Mouse (Mus musculus): ENCODE results near the gene Hs3st2. TPM values are rescaled to one million over a fixed set of nuclear protein-coding genes. Genes with fewer than 3 reads are reported as not detected.

Gene Hs3st2
- polyA plus RNA-seq, 1 experiment from 2014 or later: 0.87 TPM

- Histone ChIP-seq H3K27ac (ENCODE audit: low read length) (no peak overlapping the region), H3K27me3 (replicated peaks; ENCODE audit: control insufficient read depth, insufficient read depth, low read length) (no peaks in the 10 kb centered on the region), H3K9me3 (ENCODE audit: control insufficient read depth, low read length) (no peaks in the 10 kb centered on the region), H3K36me3 (ENCODE audit: control insufficient read depth, insufficient read depth, low read length) (no peaks in the 10 kb centered on the region), H3K9ac (ENCODE audit: low read depth, low read length) (no peak overlapping the region), H3K4me1 (ENCODE audit: control insufficient read depth, insufficient read depth, low read length) (no peaks in the 10 kb centered on the region), H3K4me3 (ENCODE audit: low read length) (no peak overlapping the region), H3K4me2 (ENCODE audit: low read depth, low read length) (no peak overlapping the region)
- no peak for ATAC-seq
- WGBS: 75% methylated on average over 4 of the region's 4 CpGs
Observed at GRCm38 (mm10) chr7:121480106-121480505, 88.4 kb downstream of the Hs3st2 start.

- 70% methylated on average over 4 of the region's 4 CpGs for WGBS
- Histone ChIP-seq H3K4me3 (ENCODE audit: low read length) (no peak overlapping the region), H3K27ac (ENCODE audit: low read length) (no peak overlapping the region), H3K9ac (ENCODE audit: low read depth, low read length) (no peak overlapping the region), H3K27me3 (replicated peaks; ENCODE audit: control insufficient read depth, insufficient read depth, low read length) (no peaks in the 10 kb centered on the region), H3K9me3 (ENCODE audit: control insufficient read depth, low read length) (no peaks in the 10 kb centered on the region), H3K36me3 (ENCODE audit: control insufficient read depth, insufficient read depth, low read length) (no peaks in the 10 kb centered on the region), H3K4me1 (ENCODE audit: control insufficient read depth, insufficient read depth, low read length) (no peaks in the 10 kb centered on the region), H3K4me2 (ENCODE audit: low read depth, low read length) (no peak overlapping the region)
- ATAC-seq: no peak
Observed at GRCm38 (mm10) chr7:121484590-121484989, 92.9 kb downstream of the Hs3st2 start.

- H3K27me3 ChIP-seq (replicated peaks; ENCODE audit: control insufficient read depth, insufficient read depth, low read length): no peaks in the 10 kb centered on the region
- WGBS: 84% methylated on average over 2 of the region's 2 CpGs
- H3K4me3 ChIP-seq (ENCODE audit: low read length): no peak overlapping the region
- H3K9me3 ChIP-seq (ENCODE audit: control insufficient read depth, low read length): no peaks in the 10 kb centered on the region
- H3K9ac ChIP-seq (ENCODE audit: low read depth, low read length): no peak overlapping the region
- H3K27ac ChIP-seq (ENCODE audit: low read length): no peak overlapping the region
- H3K4me2 ChIP-seq (ENCODE audit: low read depth, low read length): no peak overlapping the region
- no peaks in the 10 kb centered on the region for H3K36me3 ChIP-seq (ENCODE audit: control insufficient read depth, insufficient read depth, low read length)
- no peaks in the 10 kb centered on the region for H3K4me1 ChIP-seq (ENCODE audit: control insufficient read depth, insufficient read depth, low read length)
- ATAC-seq: no peak
Observed at GRCm38 (mm10) chr7:121485266-121485665, 93.6 kb downstream of the Hs3st2 start.

GRCm38 (mm10) chr7:121487291-121487690, 95.6 kb downstream of the Hs3st2 start:
- no peaks in the 10 kb centered on the region for H3K27me3 ChIP-seq (replicated peaks; ENCODE audit: control insufficient read depth, insufficient read depth, low read length)
- H3K4me1 ChIP-seq (ENCODE audit: control insufficient read depth, insufficient read depth, low read length): no peaks in the 10 kb centered on the region
- no peak overlapping the region for H3K4me3 ChIP-seq (ENCODE audit: low read length)
- H3K36me3 ChIP-seq (ENCODE audit: control insufficient read depth, insufficient read depth, low read length): no peaks in the 10 kb centered on the region
- H3K9me3 ChIP-seq (ENCODE audit: control insufficient read depth, low read length): no peaks in the 10 kb centered on the region
- no peak overlapping the region for H3K27ac ChIP-seq (ENCODE audit: low read length)
- no peak overlapping the region for H3K4me2 ChIP-seq (ENCODE audit: low read depth, low read length)
- 63% methylated on average over 6 of the region's 6 CpGs for WGBS
- no peak overlapping the region for H3K9ac ChIP-seq (ENCODE audit: low read depth, low read length)
- no peak for ATAC-seq

GRCm38 (mm10) chr7:121489401-121489800, 97.7 kb downstream of the Hs3st2 start:
- Histone ChIP-seq H3K36me3 (ENCODE audit: control insufficient read depth, insufficient read depth, low read length) (no peaks in the 10 kb centered on the region), H3K4me2 (ENCODE audit: low read depth, low read length) (no peak overlapping the region), H3K4me1 (ENCODE audit: control insufficient read depth, insufficient read depth, low read length) (no peaks in the 10 kb centered on the region), H3K4me3 (ENCODE audit: low read length) (no peak overlapping the region), H3K9ac (ENCODE audit: low read depth, low read length) (no peak overlapping the region), H3K27ac (ENCODE audit: low read length) (no peak overlapping the region), H3K27me3 (replicated peaks; ENCODE audit: control insufficient read depth, insufficient read depth, low read length) (no peaks in the 10 kb centered on the region), H3K9me3 (ENCODE audit: control insufficient read depth, low read length) (no peaks in the 10 kb centered on the region)
- ATAC-seq: peak; percentile 40; the same call in 1 of the 2 replicates
- 77% methylated on average over 9 of the region's 9 CpGs for WGBS

- no peaks in the 10 kb centered on the region for H3K36me3 ChIP-seq (ENCODE audit: control insufficient read depth, insufficient read depth, low read length)
- H3K4me3 ChIP-seq (ENCODE audit: low read length): no peak overlapping the region
- 51% methylated on average over 3 of the region's 3 CpGs for WGBS
Observed at GRCm38 (mm10) chr7:121491455-121492005, 99.9 kb downstream of the Hs3st2 start.

GRCm38 (mm10) chr7:121500516-121500915, 108.9 kb downstream of the Hs3st2 start:
- no peaks in the 10 kb centered on the region for H3K27me3 ChIP-seq (replicated peaks; ENCODE audit: control insufficient read depth, insufficient read depth, low read length)
- H3K4me3 ChIP-seq (ENCODE audit: low read length): no peak overlapping the region
- no peak overlapping the region for H3K9ac ChIP-seq (ENCODE audit: low read depth, low read length)
- ATAC-seq: no peak
- no peaks in the 10 kb centered on the region for H3K36me3 ChIP-seq (ENCODE audit: control insufficient read depth, insufficient read depth, low read length)
- H3K27ac ChIP-seq (ENCODE audit: low read length): no peak overlapping the region
- H3K4me2 ChIP-seq (ENCODE audit: low read depth, low read length): no peak overlapping the region
- no peaks in the 10 kb centered on the region for H3K9me3 ChIP-seq (ENCODE audit: control insufficient read depth, low read length)
- WGBS: 93% methylated on average over 17 of the region's 17 CpGs
- no peaks in the 10 kb centered on the region for H3K4me1 ChIP-seq (ENCODE audit: control insufficient read depth, insufficient read depth, low read length)

More at GRCm38 (mm10) chr7:121491455-121492005, 99.9 kb downstream of the Hs3st2 start:
- no peak overlapping the region for H3K9ac ChIP-seq (ENCODE audit: low read depth, low read length)
- H3K4me1 ChIP-seq (ENCODE audit: control insufficient read depth, insufficient read depth, low read length): no peaks in the 10 kb centered on the region
- H3K4me2 ChIP-seq (ENCODE audit: low read depth, low read length): no peak overlapping the region
- no peaks in the 10 kb centered on the region for H3K27me3 ChIP-seq (replicated peaks; ENCODE audit: control insufficient read depth, insufficient read depth, low read length)
- no peaks in the 10 kb centered on the region for H3K9me3 ChIP-seq (ENCODE audit: control insufficient read depth, low read length)
- no peak overlapping the region for H3K27ac ChIP-seq (ENCODE audit: low read length)
- ATAC-seq: no peak

GRCm38 (mm10) chr7:121501666-121502065, 110.0 kb downstream of the Hs3st2 start:
- Histone ChIP-seq H3K9me3 (ENCODE audit: control insufficient read depth, low read length) (no peaks in the 10 kb centered on the region), H3K27me3 (replicated peaks; ENCODE audit: control insufficient read depth, insufficient read depth, low read length) (no peaks in the 10 kb centered on the region), H3K27ac (ENCODE audit: low read length) (no peak overlapping the region), H3K4me2 (ENCODE audit: low read depth, low read length) (no peak overlapping the region), H3K36me3 (ENCODE audit: control insufficient read depth, insufficient read depth, low read length) (no peaks in the 10 kb centered on the region), H3K9ac (ENCODE audit: low read depth, low read length) (no peak overlapping the region), H3K4me1 (ENCODE audit: control insufficient read depth, insufficient read depth, low read length) (no peaks in the 10 kb centered on the region), H3K4me3 (ENCODE audit: low read length) (no peak overlapping the region)
- no peak for ATAC-seq
- 79% methylated on average over 10 of the region's 10 CpGs for WGBS

GRCm38 (mm10) chr7:121516727-121517126, 125.1 kb downstream of the Hs3st2 start:
- 61% methylated on average over 3 of the region's 3 CpGs for WGBS
- no peaks in the 10 kb centered on the region for H3K4me1 ChIP-seq (ENCODE audit: control insufficient read depth, insufficient read depth, low read length)

GRCm38 (mm10) chr7:121517165-121517591, 125.5 kb downstream of the Hs3st2 start:
- Histone ChIP-seq H3K9me3 (ENCODE audit: control insufficient read depth, low read length) (peaks cover 4% of the 10 kb centered on the region; the same call in 1 of the 2 replicates), H3K27ac (ENCODE audit: low read length) (no peak overlapping the region), H3K4me1 (ENCODE audit: control insufficient read depth, insufficient read depth, low read length) (no peaks in the 10 kb centered on the region), H3K27me3 (replicated peaks; ENCODE audit: control insufficient read depth, insufficient read depth, low read length) (no peaks in the 10 kb centered on the region), H3K4me2 (ENCODE audit: low read depth, low read length) (no peak overlapping the region), H3K4me3 (ENCODE audit: low read length) (no peak overlapping the region), H3K36me3 (ENCODE audit: control insufficient read depth, insufficient read depth, low read length) (no peaks in the 10 kb centered on the region), H3K9ac (ENCODE audit: low read depth, low read length) (no peak overlapping the region)
- no peak for ATAC-seq
- 78% methylated on average over 3 of the region's 3 CpGs for WGBS

More at GRCm38 (mm10) chr7:121516727-121517126, 125.1 kb downstream of the Hs3st2 start:
- Histone ChIP-seq H3K9me3 (ENCODE audit: control insufficient read depth, low read length) (peaks cover 4% of the 10 kb centered on the region; the same call in 1 of the 2 replicates), H3K4me2 (ENCODE audit: low read depth, low read length) (no peak overlapping the region), H3K9ac (ENCODE audit: low read depth, low read length) (no peak overlapping the region), H3K4me3 (ENCODE audit: low read length) (no peak overlapping the region), H3K36me3 (ENCODE audit: control insufficient read depth, insufficient read depth, low read length) (no peaks in the 10 kb centered on the region), H3K27me3 (replicated peaks; ENCODE audit: control insufficient read depth, insufficient read depth, low read length) (no peaks in the 10 kb centered on the region), H3K27ac (ENCODE audit: low read length) (no peak overlapping the region)
- no peak for ATAC-seq
